Mouse (Mus musculus): Measurements from ENCODE around the gene Vmn1r44.
"Not testable (repeated sequence)": the region's sequence is repeated elsewhere in the genome, so short reads cannot be mapped to it uniquely, and the experiment has no call there.

Vmn1r44 gene

DNA sequence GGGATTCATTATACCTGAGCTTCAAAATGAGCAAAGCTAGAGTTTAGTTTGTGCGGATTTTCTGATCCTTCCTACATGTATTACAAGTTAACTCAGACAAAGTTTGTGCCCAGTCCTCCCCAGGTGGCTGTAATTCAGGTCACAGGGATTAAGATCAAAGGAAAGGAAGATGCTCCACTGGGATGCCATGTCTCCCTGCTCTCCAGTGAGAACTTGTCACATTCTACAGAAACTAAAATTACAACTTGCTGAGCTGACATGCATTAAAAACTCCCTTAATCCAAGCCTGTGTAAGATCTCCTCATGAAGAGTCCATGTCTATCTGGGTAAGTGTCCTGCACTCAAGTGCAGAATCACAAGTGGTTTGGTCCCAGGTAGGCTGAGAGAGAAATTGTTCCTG is at the start of gene Vmn1r44:
Gene Vmn1r44 (plus strand): TSS at position 301 of the 400 bp plus-strand sequence.
- DNase-seq (ENCODE audit: low read depth), result no peak

DNA sequence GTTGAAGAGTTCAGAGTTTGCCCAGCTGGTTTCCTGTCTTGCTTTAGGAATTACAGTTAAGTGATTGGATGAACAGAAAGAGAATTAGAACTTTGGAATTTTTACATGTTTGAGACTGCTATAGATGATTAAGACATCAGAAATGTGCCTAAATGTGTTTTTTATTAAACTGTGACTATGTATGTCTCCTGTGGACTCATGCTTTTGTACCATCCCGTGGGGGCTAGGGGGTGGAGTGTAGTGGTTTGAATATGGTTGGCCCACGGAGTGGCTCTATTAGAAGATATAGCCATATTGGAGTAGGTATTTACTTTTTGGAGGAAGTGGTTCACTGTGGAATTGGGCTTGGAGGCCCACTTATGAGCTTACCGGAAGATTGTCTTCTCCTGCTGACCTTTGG is 25.9 kb upstream of the Vmn1r44 start:
- DNase-seq (ENCODE audit: low read depth), result no peak

DNA sequence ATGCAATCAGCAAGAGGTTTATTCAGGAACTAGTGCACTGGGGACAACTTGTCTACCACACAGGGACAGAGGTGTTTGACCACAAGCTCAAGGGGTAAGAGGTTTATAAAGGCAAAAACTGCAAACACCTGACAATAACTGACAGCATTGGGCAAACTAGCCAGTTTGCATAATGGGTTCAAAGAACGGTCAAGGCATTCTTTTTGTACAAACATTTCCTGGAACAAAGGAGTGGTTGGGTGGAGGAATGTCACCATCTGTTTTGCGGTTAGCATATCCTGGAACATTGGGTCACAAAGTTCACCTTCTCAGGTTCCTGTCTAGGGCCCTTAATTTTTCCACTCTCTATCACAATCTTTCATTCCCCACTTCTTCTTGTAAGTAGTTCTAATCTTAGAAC is 23.6 kb upstream of the Vmn1r44 start:
- DNase-seq (ENCODE audit: low read depth), result no peak

DNA sequence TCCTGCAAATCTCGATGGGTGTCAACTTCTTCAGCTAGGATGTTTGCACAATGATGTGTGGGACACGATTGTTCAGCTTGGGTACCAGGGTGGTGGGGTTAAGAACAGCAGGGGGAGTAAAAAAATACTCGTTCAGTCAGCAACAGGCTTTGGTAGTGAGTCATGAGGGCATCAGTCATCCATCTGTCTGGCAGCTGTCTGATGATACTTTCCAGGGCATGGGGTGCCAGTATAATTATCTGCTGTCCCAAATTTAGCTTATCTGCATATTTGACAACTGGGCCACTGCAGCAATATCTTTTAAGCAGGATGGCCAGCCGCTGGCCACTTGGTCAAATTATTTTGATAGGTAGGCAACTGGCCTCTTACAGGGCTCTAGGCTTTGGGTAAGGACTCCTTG is 19.7 kb upstream of the Vmn1r44 start:
- DNase-seq (ENCODE audit: low read depth), result no peak

DNA sequence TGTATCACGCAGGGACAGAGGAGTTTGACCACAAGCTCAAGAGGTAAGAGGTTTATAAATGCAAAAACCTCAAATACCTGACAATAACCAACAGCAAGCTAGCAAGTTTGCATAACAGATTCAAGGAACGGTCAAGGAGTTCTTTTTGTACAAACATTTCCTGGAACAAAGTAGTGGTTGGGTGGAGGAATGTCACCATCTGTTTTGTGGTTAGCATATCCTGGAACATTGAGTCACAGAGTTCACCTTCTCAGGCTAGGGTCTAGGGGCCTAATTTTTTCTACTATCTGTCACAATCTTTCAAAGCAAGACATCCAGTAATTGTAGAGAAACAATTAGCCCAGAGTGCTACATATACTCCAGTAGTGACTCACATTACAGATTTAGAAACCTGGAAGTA is 16.2 kb upstream of the Vmn1r44 start:
- no peak for DNase-seq (ENCODE audit: low read depth)

DNA sequence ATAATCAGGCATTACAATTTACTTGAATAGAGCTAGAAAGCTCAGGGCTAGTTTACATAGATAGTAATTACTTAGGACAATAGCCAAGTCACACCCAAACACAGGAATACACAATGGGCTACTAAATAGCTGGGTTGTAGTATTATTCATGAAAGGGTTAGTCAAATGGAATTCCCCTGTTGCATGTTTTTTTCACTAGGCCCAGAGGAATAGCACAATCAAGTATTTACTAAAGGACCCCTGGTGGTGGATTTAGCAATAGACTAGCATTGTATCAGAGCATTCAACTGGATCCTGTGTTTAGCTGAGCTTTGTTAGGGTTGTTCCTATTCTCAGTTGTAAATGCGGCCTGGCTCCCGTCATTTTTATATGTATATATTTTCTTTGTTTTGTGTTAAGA is 15.5 kb upstream of the Vmn1r44 start:
- no peak for DNase-seq (ENCODE audit: low read depth)

DNA sequence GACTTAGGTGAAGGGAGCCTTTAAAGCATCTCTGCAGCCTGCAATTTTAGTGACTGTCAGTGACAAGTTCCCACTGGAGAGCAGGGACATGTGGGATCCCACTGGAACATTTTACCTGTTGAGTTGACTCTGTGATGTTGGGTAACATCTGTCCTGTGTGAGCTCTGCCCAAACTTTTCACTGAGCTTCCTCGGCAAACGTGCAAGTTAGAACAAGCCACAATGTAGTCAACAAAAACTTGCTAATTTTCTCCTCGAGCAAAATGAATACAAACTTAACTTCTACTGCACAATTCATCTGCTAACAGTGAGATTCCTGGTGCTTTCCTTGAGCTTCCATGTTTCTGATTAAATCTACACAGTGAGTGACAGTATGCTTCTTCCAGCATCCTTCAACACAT is 7.1 kb upstream of the Vmn1r44 start, which contains the start of the genes Vmn1r42 and Vmn1r43:
Gene Vmn1r42 (minus strand): TSS at position 101 of the 400 bp plus-strand sequence.
Gene Vmn1r43 (minus strand): TSS at position 101 of the 400 bp plus-strand sequence.
- DNase-seq (ENCODE audit: low read depth), result not testable (repeated sequence)

DNA sequence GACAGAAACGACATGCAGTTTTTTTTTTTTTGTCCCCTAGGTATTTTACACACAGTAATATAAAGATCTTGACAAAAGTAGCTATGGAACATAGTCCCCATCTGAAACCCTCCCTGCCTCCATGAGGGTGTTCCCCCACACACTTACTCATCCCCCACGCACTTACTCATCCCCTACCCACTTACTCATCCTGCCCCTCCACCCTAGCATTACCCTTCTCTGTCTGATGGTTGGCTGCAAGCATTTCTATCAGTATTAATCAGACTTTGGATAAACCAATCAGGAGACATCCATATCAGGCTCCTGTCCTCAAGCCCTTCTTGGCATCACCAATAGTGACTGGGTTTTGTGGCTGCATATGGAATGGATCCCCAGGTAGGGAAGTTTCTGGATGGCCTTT is 6.5 kb upstream of the Vmn1r44 start:
- no peak for DNase-seq (ENCODE audit: low read depth)

DNA sequence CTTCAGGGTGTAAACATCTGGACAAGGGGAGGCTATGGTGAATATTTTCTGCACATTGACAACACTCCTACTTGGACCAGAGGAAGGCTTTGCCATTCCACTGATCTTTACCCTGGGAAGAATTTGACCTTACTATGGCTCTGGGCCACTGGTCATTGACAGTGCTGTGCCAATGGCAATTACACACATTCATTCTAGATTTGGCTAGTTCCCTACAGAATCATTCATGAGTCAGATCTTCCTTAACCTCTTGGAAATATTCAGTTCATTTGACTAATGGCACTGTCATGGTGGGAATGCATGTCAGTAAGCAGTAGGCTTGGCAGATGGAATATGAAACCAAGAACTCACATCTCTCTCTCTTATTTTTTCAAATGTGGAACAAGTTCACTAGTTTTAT is 2.6 kb upstream of the Vmn1r44 start:
- DNase-seq (ENCODE audit: low read depth), result no peak

DNA sequence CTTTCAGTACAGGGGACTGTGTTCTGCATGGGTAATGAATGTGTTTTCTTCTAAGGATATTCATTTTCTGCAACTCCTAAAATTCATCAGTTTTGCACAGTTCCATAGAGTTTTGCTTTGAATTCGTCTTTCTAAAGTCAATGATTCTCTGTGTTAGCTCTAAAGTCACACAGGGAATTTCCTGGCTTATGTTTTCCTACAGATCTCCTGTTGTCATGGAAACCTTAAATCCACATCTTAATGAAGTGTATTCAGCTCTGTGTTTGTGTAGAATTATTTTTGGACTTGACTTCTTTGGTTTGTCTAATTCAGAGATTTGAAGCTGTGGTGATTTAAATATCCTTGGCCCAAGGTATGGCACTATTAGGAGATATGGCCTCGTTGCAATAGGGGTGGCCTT is 352 bp downstream of the Vmn1r44 start:
- DNase-seq (ENCODE audit: low read depth), result no peak

DNA sequence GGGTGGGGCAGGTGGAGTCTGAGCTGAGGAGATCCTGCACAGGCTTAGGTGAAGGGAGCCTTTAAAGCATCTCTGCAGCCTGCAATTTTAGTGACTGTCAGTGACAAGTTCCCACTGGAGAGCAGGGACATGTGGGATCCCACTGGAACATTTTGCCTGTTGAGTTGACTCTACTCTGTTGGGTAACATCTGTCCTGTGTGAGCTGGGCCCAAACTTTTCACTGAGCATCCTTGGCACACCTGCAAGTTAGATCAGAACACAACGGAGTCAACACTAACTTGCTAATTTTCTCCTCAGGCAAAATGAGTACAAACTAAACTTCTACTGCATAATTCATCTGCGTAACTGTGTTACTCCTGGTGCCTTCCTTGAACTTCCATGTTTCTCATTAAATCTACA is 57.0 kb downstream of the Vmn1r44 start, which contains the start of gene Vmn1r45:
Gene Vmn1r45 (minus strand): TSS at position 101 of the 400 bp plus-strand sequence.
- not testable (repeated sequence) for DNase-seq (ENCODE audit: low read depth)

DNA sequence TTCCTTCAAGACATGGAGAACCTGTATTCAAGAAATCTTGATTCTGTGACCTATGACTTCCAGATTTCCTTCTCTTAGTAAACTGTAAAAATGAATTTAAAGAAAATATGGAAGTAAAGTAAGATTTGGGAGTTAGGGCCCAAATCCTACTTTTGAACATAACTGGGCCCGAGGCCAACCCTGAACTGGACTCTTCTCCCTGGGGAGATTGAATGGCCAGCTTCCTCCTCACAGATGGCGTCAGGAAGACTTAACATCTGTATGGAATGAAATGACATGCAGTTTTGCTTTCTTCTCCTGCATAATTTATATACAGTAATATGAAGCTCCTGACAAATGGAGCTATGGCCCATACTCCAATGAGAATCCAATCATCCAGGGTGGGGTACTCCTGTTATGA is 57.5 kb downstream of the Vmn1r44 start:
- DNase-seq (ENCODE audit: low read depth), result no peak
